9 mouse cellular contexts compared by ENCODE assay signal in genomic region chr1:78725617-78726223, GRCm38 (mm10).
DNase-seq lines count a peak whose midpoint lies in the region; ATAC-seq and TF ChIP-seq lines count a peak whose summit lies in the region.
"Had no signal": no experiment of that assay in that cellular context is flagged by ENCODE, and none has a peak within 500 bp of the region (broad histone marks: within the 10 kb centered on the region; RNA-seq: fewer than 3 reads in every experiment).

No protein-coding gene starts in this region.

- H3K4me2 ChIP-seq in heart, postnatal 0 days (ENCODE audit: low read depth, low read length), result no peak overlapping the region
- H3K4me2 ChIP-seq in intestine, postnatal 0 days (replicated peaks; ENCODE audit: low read depth), result no peak overlapping the region
- H3K4me2 ChIP-seq: liver, embryonic 15.5 days had no signal

- 40% methylated on average over 6 of the region's 6 CpGs for WGBS in heart, postnatal 0 days
- 63% methylated on average over 6 of the region's 6 CpGs for WGBS in intestine, postnatal 0 days

- no peaks in the 10 kb centered on the region; the same call in 1 of the 2 replicates for H3K4me1 ChIP-seq in heart, postnatal 0 days (ENCODE audit: control insufficient read depth, insufficient read depth)
- no peaks in the 10 kb centered on the region for H3K4me1 ChIP-seq in intestine, postnatal 0 days (replicated peaks; ENCODE audit: control insufficient read depth, insufficient read depth, low read length)
- H3K4me1 ChIP-seq: liver, embryonic 15.5 days had no signal

- TF ChIP-seq CTCF in heart, postnatal 0 days (IDR thresholded peaks at IDR 0.05; ENCODE audit: low read depth), result peak; percentile 44
- peak; percentile 63 for TF ChIP-seq CTCF in intestine, postnatal 0 days (IDR thresholded peaks at IDR 0.05; ENCODE audit: low read depth)

- H3K27me3 ChIP-seq in heart, postnatal 0 days (ENCODE audit: control insufficient read depth, insufficient read depth, low read length), result no peaks in the 10 kb centered on the region
- H3K27me3 ChIP-seq in intestine, postnatal 0 days (replicated peaks; ENCODE audit: control insufficient read depth, insufficient read depth, low read length), result no peaks in the 10 kb centered on the region
- H3K27me3 ChIP-seq: liver, embryonic 15.5 days had no signal

- no peak overlapping the region for H3K9ac ChIP-seq in heart, postnatal 0 days (replicated peaks; ENCODE audit: low read depth, low read length)
- H3K9ac ChIP-seq in intestine, postnatal 0 days (ENCODE audit: low read depth, low read length), result no peak overlapping the region
- H3K9ac ChIP-seq: liver, embryonic 15.5 days had no signal

- intact Hi-C loops in heart, postnatal 36 days (cut with DNase I), result loop anchor here (5.0 to 10.0 kb wide), 3 partner anchors 137 to 717 kb away; partner anchors contain the start of gene Scg2

- peak; percentile 31 for DNase-seq in heart, postnatal 0 days (ENCODE audit: low spot score)
- no peak for DNase-seq in heart, postnatal 36 days
- peak; percentile 74 for DNase-seq in A20 (ENCODE audit: low read depth, low spot score)
- DNase-seq in cerebellum, postnatal 36 days, result peak; percentile 23 to 31
- DNase-seq in natural killer cell, adult 2 months (ENCODE audit: low spot score in 2 of 2), result no peak
- no peak for DNase-seq in adipocyte (ENCODE audit: low spot score)
- DNase-seq in gastrocnemius, adult 8-10 months (ENCODE audit: low spot score in 2 of 2), result no peak

- no peak overlapping the region for H3K4me3 ChIP-seq in heart, postnatal 0 days (ENCODE audit: low read depth, low read length)
- H3K4me3 ChIP-seq in intestine, postnatal 0 days (ENCODE audit: low read depth, low read length), result no peak overlapping the region
- H3K4me3 ChIP-seq: liver, embryonic 15.5 days had no signal

- no peak; the same call in 1 of the 2 replicates for ATAC-seq in heart, postnatal 0 days (ENCODE audit: insufficient read depth, low read depth)
- no peak for ATAC-seq in intestine, postnatal 0 days

- no peaks in the 10 kb centered on the region for H3K36me3 ChIP-seq in heart, postnatal 0 days (replicated peaks; ENCODE audit: control insufficient read depth, insufficient read depth, low read length)
- no peaks in the 10 kb centered on the region for H3K36me3 ChIP-seq in intestine, postnatal 0 days (ENCODE audit: control insufficient read depth, insufficient read depth)
- H3K36me3 ChIP-seq: liver, embryonic 15.5 days had no signal

- no peak for TF ChIP-seq EP300 in heart, postnatal 0 days (IDR thresholded peaks at IDR 0.05; ENCODE audit: low read depth)

- no peak overlapping the region for H3K27ac ChIP-seq in heart, postnatal 0 days (ENCODE audit: low read depth)
- H3K27ac ChIP-seq in intestine, postnatal 0 days (ENCODE audit: low read depth, low read length), result no peak overlapping the region
- H3K27ac ChIP-seq: liver, embryonic 15.5 days had no signal

- H3K9me3 ChIP-seq in heart, postnatal 0 days (replicated peaks; ENCODE audit: control insufficient read depth, low read length), result no peaks in the 10 kb centered on the region
- no peaks in the 10 kb centered on the region for H3K9me3 ChIP-seq in intestine, postnatal 0 days (ENCODE audit: control insufficient read depth)
- H3K9me3 ChIP-seq: liver, embryonic 15.5 days had no signal

Comparison
In these comparisons a context has a peak if more than half of its experiments do, and no peak if none do; other contexts are left out.
1. DNase-seq: peak in heart, postnatal 0 days (single experiment), A20 (single experiment) and cerebellum, postnatal 36 days (2 of 2); none in heart, postnatal 36 days (0 of 2), natural killer cell, adult 2 months (0 of 2), adipocyte (single experiment) and gastrocnemius, adult 8-10 months (0 of 2).